9 mouse cellular contexts compared by ENCODE assay signal in the genomic region with DNA sequence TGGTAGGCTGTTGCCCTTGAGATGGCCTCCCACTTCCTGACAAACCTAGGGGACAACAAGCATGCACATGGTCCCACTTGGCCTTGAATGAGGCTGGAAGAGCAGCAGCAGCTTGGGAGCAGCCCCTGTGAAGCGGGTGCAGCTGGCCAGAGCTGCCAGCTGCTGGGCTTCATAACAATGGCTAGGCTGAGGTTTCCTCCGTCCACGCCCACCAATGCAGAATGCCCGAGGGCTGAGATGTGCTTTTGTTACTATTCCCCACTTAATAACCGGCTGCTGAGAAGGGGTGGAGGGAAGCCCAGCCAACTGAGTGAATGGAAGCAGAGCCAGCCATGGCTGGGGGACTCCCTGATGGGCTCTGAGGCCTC.
DNase-seq lines count a peak whose midpoint lies in the region; ATAC-seq and TF ChIP-seq lines count a peak whose summit lies in the region.
"Had no signal": no experiment of that assay in that cellular context is flagged by ENCODE, and none has a peak within 500 bp of the region (broad histone marks: within the 10 kb centered on the region; RNA-seq: fewer than 3 reads in every experiment).

No protein-coding gene starts in this region.

- 20% methylated on average over 5 of the region's 5 CpGs for WGBS in kidney, postnatal 0 days
- 28% methylated on average over 5 of the region's 5 CpGs for WGBS in hindbrain, postnatal 0 days
- WGBS in neural tube, embryonic 11.5 days: 16% methylated on average over 5 of the region's 5 CpGs
- WGBS in cerebellum, adult 2 months: 28% methylated on average over 5 of the region's 5 CpGs

- H3K36me3 ChIP-seq in kidney, postnatal 0 days (ENCODE audit: insufficient read depth, low read length): no peaks in the 10 kb centered on the region
- no peaks in the 10 kb centered on the region for H3K36me3 ChIP-seq in hindbrain, postnatal 0 days (ENCODE audit: insufficient read depth, low read length)
- no peaks in the 10 kb centered on the region for H3K36me3 ChIP-seq in neural tube, embryonic 11.5 days (ENCODE audit: control insufficient read depth, insufficient read depth, low read length)

- peak; percentile 32 for DNase-seq in kidney, postnatal 0 days (ENCODE audit: low spot score)
- no peak for DNase-seq in kidney, adult 18-20 months
- DNase-seq in embryo, embryonic 9.5 days (ENCODE audit: extremely low spot score): peak; percentile 65
- DNase-seq in hindbrain, postnatal 0 days (ENCODE audit: low spot score): peak; percentile 57
- DNase-seq in neural tube, embryonic 11.5 days (ENCODE audit: low spot score): peak; percentile 87
- no peak for DNase-seq in cerebellum, adult 2 months
- DNase-seq in frontal cortex, postnatal 25 days (ENCODE audit: low spot score in 2 of 2): no peak
- DNase-seq: cerebellum, postnatal 25 days had no signal

- no peak for ATAC-seq in kidney, postnatal 0 days (replicated peaks; ENCODE audit: low FRiP score, low read depth)
- peak; percentile 61 for ATAC-seq in hindbrain, postnatal 0 days
- ATAC-seq in neural tube, embryonic 11.5 days (ENCODE audit: insufficient read depth, low FRiP score, low TSS enrichment): peak; percentile 82
- no peak for ATAC-seq in CD4-positive, CD25-positive, alpha-beta regulatory T cell, adult 4 months

- H3K4me2 ChIP-seq in kidney, postnatal 0 days (ENCODE audit: low read length): no peak overlapping the region
- H3K4me2 ChIP-seq in hindbrain, postnatal 0 days (ENCODE audit: low read depth, low read length): no peak overlapping the region
- no peak overlapping the region for H3K4me2 ChIP-seq in neural tube, embryonic 11.5 days (ENCODE audit: low read depth)

- TF ChIP-seq POLR2A in cerebellum, adult 2 months (IDR thresholded peaks at IDR 0.05; ENCODE audit: borderline replicate concordance, insufficient read depth, low read length): no peak

- H3K4me1 ChIP-seq in kidney, postnatal 0 days (replicated peaks; ENCODE audit: insufficient read depth, low read length): 0 out of 2 replicates have a peak, but pooled peaks cover 9% of the 10 kb centered on the region
- peaks cover 18% of the 10 kb centered on the region for H3K4me1 ChIP-seq in hindbrain, postnatal 0 days (ENCODE audit: insufficient read depth, low read length)
- peaks cover 44% of the 10 kb centered on the region for H3K4me1 ChIP-seq in neural tube, embryonic 11.5 days (ENCODE audit: control insufficient read depth, insufficient read depth, low read length)
- no peaks in the 10 kb centered on the region for H3K4me1 ChIP-seq in cerebellum, adult 2 months (ENCODE audit: control insufficient read depth, insufficient read depth, low read length)

- no peak overlapping the region for H3K27ac ChIP-seq in kidney, postnatal 0 days
- H3K27ac ChIP-seq in hindbrain, postnatal 0 days: peak overlapping the region; percentile 16; the same call in 1 of the 2 replicates
- H3K27ac ChIP-seq in neural tube, embryonic 11.5 days (ENCODE audit: low read depth, low read length): peak overlapping the region; percentile 97
- no peak overlapping the region for H3K27ac ChIP-seq in cerebellum, adult 2 months (ENCODE audit: insufficient read depth, low read length)

- H3K27me3 ChIP-seq in kidney, postnatal 0 days (ENCODE audit: insufficient read depth, low read length): no peaks in the 10 kb centered on the region
- H3K27me3 ChIP-seq in hindbrain, postnatal 0 days (ENCODE audit: insufficient read depth, low read length): no peaks in the 10 kb centered on the region
- no peaks in the 10 kb centered on the region for H3K27me3 ChIP-seq in neural tube, embryonic 11.5 days (ENCODE audit: control insufficient read depth, insufficient read depth, low read length)
- no peaks in the 10 kb centered on the region; the same call in 1 of the 2 replicates for H3K27me3 ChIP-seq in cerebellum, adult 2 months (ENCODE audit: control insufficient read depth, insufficient read depth, low read length)

- no peak for TF ChIP-seq CTCF in kidney, postnatal 0 days (IDR thresholded peaks at IDR 0.05; ENCODE audit: low read depth)
- no peak for TF ChIP-seq CTCF in hindbrain, postnatal 0 days (IDR thresholded peaks at IDR 0.05; ENCODE audit: low read depth)
- TF ChIP-seq CTCF in cerebellum, adult 2 months (IDR thresholded peaks at IDR 0.05; ENCODE audit: borderline replicate concordance, insufficient read depth, low read depth, low read length): no peak

- H3K9me3 ChIP-seq in kidney, postnatal 0 days (replicated peaks; ENCODE audit: low read length): no peaks in the 10 kb centered on the region
- H3K9me3 ChIP-seq in hindbrain, postnatal 0 days (ENCODE audit: low read length): no peaks in the 10 kb centered on the region
- no peaks in the 10 kb centered on the region for H3K9me3 ChIP-seq in neural tube, embryonic 11.5 days (ENCODE audit: control insufficient read depth, low read length)

- H3K4me3 ChIP-seq in kidney, postnatal 0 days (replicated peaks; ENCODE audit: low read depth, low read length): no peak overlapping the region
- no peak overlapping the region for H3K4me3 ChIP-seq in hindbrain, postnatal 0 days (ENCODE audit: low read length)
- no peak overlapping the region for H3K4me3 ChIP-seq in neural tube, embryonic 11.5 days (ENCODE audit: low read depth, low read length)
- H3K4me3 ChIP-seq in cerebellum, adult 2 months (replicated peaks; ENCODE audit: insufficient read depth, low read depth, low read length): no peak overlapping the region

- no peak overlapping the region for H3K9ac ChIP-seq in kidney, postnatal 0 days (ENCODE audit: low read depth, low read length)
- H3K9ac ChIP-seq in hindbrain, postnatal 0 days (replicated peaks; ENCODE audit: low read length): no peak overlapping the region
- 0 out of 2 replicates have a peak overlapping the region, but pooled peaks have one; percentile 27 for H3K9ac ChIP-seq in neural tube, embryonic 11.5 days (ENCODE audit: low read length)

Comparison
In these comparisons a context has a peak if more than half of its experiments do, and no peak if none do; other contexts are left out.
1. DNase-seq: peak in kidney, postnatal 0 days (single experiment), embryo, embryonic 9.5 days (single experiment), hindbrain, postnatal 0 days (single experiment) and neural tube, embryonic 11.5 days (single experiment); none in kidney, adult 18-20 months (single experiment), cerebellum, adult 2 months (0 of 2) and frontal cortex, postnatal 25 days (0 of 2).
2. ATAC-seq: peak in hindbrain, postnatal 0 days (single experiment) and neural tube, embryonic 11.5 days (single experiment); none in kidney, postnatal 0 days (single experiment) and CD4-positive, CD25-positive, alpha-beta regulatory T cell, adult 4 months (single experiment).
3. H3K27ac ChIP-seq: peak in hindbrain, postnatal 0 days (single experiment) and neural tube, embryonic 11.5 days (single experiment); none in kidney, postnatal 0 days (single experiment) and cerebellum, adult 2 months (single experiment).